Mouse (Mus musculus) lung, postnatal 25 days (tissue): Measurements from ENCODE around the gene Grin3b.
"Not testable (repeated sequence)": the region's sequence is repeated elsewhere in the genome, so short reads cannot be mapped to it uniquely, and the experiment has no call there.

Experiments used
- DNase-seq: peaks from one replicate; pipeline ENCODE4 v3.0.0; 2022; ENCODE audit warnings: low spot score

The Grin3b gene

DNA sequence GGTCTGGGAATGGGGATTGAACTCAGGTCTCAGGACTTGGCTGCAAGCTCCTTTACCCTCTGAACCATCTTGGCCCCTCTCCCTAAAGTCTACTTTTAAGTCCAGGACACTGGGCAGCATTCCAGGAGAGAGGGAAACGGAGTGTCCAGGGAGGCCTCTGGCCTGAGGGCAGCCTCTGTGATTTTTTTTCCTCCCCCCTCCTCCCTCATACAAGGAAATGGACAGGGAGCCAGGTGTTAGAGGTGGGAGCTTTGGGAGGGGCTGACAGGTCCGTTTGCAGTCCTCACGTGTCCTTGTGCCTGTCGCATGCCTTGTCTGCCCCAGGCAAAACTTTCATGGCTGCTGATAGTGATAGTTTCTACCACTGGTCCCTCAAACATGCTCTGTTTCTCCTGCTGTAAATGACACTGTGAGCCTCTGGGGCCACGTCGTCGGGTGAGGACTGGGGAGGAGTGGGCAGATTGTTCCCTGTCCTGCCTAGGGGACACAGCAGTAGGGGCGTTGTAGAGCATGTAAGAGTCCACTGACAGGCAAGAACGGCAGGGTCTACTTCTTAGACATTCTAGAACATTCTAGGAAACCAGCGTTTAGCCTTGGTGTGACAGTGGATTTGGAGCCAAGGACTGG is 34.1 kb upstream of the Grin3b start:
- DNase-seq, result no peak

GRCm38 (mm10) chr10:79936911-79937441 is 33.5 kb upstream of the Grin3b start:
- peak; percentile 91 for DNase-seq

GRCm38 (mm10) chr10:79937775-79938526 is 32.6 kb upstream of the Grin3b start:
- DNase-seq, result no peak

DNA sequence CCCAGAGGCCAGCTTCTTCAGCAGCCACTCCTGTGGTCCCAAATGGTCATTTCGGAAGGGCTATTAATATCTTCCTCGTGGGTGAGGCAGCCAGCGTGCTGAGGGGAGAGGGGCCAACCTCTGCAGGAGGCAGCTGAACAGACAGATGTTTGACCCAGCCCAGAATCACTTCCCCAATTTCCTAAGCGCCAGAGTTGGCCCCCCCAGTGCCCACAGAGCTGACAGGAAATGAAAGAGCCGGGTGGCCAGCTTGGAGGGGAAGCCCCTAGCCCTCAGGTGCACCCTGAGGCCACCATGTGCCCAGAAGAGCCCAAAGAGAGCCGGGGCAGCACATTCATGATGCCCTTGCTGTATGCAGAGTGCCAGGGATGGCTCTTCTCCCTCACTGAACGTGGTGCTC is 29.8 kb upstream of the Grin3b start:
- DNase-seq, result peak; percentile 70

DNA sequence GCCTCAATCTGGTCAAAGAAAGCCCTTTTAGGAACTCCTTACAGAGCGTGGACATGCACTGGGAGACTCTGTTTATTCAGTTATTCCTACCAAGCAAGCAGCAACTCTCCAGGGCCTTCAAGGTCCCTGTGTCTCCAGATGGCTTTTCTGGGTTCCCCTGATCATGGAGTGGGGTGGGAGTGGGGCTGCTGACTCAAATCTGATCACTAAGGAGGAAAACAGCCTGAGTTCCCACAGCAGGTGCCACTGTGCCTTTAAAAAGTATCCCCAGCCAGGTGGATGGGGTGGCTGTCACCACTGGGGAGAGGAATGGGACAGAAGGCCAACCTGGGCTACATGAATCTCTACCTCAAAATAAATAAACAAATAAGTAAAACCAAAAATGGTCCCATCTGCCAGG is 27.5 kb upstream of the Grin3b start:
- DNase-seq, result no peak

- DNase-seq, result no peak
These were observed 27.0 kb upstream of the Grin3b start for GRCm38 (mm10) chr10:79943471-79943901.

GRCm38 (mm10) chr10:79945507-79946234 is 24.8 kb upstream of the Grin3b start:
- peak; percentile 47 for DNase-seq

DNA sequence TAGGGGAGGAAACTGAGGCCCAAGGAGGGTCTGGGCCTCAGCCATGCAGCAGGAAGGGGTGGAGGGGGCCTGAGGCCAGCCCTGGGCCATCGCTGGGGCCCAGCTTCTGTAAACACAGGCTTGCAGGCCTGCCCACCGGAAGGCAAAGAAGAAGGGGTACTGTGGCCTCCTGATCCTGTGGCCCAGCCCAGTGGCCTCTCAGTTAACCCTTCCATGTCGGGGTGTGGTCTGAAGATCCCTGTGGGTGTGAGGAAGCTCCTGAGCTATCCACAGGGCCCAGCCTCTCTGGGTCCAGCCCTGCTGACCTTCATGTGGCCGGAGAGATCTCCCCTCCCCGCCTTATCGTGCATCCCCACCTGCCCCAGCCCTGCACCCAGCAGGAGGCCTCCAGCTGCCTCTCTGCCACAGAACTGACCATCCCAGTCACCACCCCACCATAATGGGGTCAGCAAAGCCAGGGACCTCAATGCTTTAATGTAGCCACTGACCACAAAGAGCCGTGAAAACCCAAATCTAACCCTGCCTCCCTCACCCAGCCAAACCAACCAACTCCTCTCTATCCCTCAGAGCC is 23.7 kb upstream of the Grin3b start:
- no peak for DNase-seq

DNA sequence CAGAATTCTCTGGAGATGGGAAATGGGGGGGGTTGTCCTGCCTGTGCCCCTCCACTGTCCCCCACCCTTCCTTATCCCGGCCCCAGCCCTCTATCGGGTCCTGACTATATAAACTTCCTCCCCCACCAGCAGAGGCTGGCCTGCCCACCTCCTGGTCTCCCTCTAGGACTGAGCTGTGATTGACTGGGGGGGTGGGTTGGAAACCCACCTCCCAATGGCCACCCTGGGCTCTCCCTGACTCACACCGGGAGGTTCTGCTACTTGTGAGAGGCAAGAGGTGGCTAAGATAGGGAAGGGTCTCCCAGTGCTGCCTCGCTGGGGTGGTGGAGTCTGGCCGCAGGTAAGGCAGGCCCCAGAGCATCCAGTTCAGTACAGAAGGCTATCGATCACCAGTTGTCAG is 23.0 kb upstream of the Grin3b start:
- DNase-seq, result no peak

GRCm38 (mm10) chr10:79949873-79950272 is 20.6 kb upstream of the Grin3b start:
- no peak for DNase-seq

DNA sequence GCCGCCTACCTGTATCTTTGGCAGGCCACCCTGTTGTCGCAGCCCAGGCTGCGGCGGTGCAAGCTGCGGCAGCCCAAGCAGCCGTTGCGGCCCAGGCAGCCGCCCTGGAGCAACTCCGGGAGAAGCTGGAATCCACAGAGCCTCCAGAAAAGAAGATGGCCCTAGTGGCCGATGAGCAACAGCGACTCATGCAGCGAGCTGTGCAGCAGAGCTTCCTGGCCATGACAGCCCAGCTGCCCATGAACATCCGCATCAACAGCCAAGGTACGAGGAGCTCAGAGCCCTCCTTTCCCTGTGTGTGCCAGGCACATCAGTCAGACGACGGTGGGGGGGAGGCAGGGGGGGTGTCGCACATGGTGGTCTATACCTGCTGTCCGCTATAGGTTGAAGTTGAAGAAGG is 19.9 kb upstream of the Grin3b start:
- no peak for DNase-seq

GRCm38 (mm10) chr10:79953946-79954345 is 16.6 kb upstream of the Grin3b start:
- peak; percentile 43 for DNase-seq

- no peak for DNase-seq
These were observed 14.8 kb upstream of the Grin3b start for GRCm38 (mm10) chr10:79955691-79956090.

DNA sequence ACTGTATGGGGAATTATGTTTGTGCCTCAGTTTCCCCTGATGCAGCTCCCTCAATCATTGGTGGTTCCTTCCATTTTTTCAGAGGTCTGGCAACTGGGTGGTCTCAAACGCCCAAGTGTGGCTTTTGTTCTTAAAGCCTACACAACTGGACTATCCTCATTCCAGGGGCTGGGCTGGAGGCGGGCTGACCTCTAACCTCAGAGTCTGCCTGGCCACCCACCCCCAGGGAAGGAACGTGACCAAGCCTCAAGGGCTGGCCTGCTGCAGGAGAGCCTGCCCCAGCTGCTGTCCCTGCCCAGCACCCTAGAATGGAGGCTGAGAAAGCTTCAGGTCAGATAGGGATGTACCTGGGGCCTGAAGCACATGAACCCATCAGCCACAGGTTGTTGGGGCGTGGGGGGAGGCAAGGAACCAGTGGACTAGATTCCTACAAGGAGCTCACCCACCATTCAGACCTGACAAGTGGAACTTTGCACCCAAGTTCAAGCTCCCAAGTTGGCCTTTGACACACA is 13.8 kb upstream of the Grin3b start:
- no peak for DNase-seq

DNA sequence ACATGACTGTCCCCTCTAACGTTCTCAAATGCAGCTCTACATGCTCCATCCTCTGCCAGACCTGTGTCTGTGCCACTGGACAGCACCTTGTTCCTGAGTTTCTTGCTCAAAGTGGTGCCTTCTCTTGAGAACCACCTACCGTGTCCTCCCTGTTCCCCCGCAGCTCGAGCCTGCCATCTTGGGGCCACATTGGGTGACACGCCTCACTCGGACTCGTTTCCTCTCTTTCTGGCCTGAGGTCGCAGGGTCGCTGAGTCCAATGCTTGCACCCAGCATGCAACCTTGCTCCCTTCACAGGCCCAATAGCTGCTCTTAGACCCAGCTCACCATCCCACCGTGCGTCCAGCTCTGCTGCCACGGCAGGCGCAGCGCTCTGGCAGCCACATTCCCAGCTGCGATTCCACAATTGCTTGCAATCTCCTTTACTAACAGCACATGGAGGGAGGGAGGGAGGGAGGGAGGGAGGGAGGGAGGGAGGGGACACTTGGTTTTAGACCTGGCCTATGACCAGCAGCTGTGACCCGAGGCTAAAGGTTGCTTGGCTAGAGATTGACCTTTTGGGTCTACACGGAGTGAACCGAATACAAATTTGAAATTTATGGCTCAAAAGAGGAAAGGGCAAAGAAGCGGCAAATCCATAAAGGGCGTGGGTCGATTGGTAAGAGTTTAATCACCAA is 12.2 kb upstream of the Grin3b start:
- peak; percentile 88 for DNase-seq

DNA sequence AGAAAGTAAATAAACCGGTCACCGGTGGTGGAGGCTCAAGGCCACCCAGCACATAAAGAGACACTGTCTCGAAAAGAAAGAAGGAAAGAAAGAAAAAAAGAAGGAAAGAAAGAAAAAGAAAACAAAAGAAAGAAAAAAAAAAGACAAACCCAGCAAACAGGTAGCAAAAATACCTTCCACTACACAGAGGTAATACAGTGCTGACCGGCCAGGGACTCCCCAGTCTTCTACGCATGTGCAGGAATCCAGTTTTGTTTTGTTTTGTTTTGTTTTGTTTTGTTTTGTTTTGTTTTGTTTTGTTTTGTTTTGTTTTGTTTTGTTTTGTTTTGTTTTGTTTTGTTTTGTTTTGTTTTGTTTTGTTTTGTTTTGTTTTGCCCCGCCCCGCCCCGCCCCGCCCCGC is 11.1 kb upstream of the Grin3b start:
- DNase-seq, result not testable (repeated sequence)

GRCm38 (mm10) chr10:79959847-79960601 is 10.5 kb upstream of the Grin3b start, which contains the start of gene Wdr18:
Gene Wdr18 (plus strand): TSS chr10:79960152.
- DNase-seq, result peak; percentile 100

DNA sequence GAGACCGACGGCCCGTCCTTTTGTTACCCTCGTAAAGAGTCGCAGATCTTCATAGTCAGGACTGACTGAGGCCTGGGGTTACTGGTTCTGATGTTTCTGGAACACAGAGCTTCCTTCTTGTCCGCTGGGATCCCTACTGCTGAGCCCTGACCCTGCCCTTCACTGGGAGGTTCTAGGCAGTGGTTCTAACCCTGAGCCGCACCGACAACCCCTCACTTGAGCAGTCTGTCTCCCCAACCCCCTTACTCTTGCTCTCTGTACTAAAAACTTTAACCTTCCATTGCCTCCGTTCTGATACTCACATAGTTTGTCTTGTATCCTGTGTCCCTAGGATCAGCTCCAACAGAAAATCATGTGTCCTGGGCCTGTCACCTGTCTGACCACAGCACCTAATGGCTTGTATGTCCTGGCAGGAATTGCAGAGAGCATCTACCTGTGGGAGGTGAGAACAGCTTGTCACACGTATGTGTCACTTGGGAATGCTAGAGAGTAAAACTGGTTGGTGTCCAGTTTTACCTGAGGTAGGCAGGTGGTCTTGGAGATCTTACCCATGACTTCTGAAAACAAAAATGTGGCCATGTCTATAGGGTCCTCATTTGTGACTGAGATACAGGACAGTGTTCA is 9.7 kb upstream of the Grin3b start:
- no peak for DNase-seq

DNA sequence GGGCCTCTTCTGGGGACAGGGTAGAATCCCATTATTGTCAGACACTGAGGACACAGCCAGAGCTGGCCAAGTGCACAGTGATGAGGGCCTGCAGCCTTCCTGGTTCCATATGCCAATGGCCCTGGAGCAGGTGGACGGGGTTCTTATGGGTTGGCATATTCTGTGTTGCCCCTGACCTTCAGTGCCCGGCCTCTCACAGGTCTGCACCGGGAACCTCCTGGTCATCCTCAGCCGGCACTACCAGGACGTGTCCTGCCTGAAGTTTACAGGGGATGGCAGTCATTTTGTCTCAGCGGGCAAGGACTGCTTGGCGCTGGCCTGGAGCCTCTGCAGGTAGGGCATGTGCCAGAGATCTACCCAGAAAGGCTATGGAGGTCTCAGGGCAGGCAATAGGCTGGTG is 5.8 kb upstream of the Grin3b start:
- no peak for DNase-seq

DNA sequence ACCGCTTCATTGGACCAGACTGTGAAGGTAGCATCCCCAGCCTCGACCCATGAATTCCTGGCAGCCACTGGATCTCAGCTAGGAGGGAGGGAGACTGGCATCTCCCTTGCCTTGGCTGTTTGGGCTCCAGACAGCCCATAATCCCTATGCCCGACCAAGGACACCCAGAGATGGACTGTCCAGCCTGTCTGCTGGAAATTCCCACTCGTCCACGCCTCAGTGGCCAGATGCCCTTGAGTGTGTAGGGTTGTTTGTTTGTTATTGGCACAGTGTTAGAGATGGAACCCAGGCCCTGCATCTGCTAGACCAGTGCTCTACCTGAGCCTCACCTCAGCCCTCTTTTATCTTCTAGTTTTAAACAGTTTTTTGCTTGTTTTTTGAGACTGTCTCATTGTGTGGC is 5.2 kb upstream of the Grin3b start:
- no peak for DNase-seq
